Mouse (Mus musculus) liver, adult 2 months (tissue): ENCODE measurements around the gene B3galnt1. TPM values are rescaled to one million over a fixed set of nuclear protein-coding genes. Genes with fewer than 3 reads are reported as not detected.
"Not testable (repeated sequence)": the region's sequence is repeated elsewhere in the genome, so short reads cannot be mapped to it uniquely, and the experiment has no call there.

Source experiments
- DNase-seq: peaks from one replicate; pipeline ENCODE4 v3.0.0-alpha.2; 2011; ENCODE audit warnings: low read depth, low spot score; ENCODE audit errors: extremely low read depth
- H3K27ac ChIP-seq: fragments of 200-500 bp; replicated peaks from 2 replicates; pipeline ENCODE4 v1.5.1; 2012; ENCODE audit warnings: low read depth, mild to moderate bottlenecking, control low read depth, inconsistent platforms, low read length; ENCODE audit not compliant: insufficient read depth
- H3K27me3 ChIP-seq: fragments of 200-500 bp; 2 replicates; pipeline ENCODE4 v1.6.1; 2012; ENCODE audit warnings: mild to moderate bottlenecking, moderate library complexity, low read length, inconsistent platforms; ENCODE audit not compliant: control insufficient read depth, insufficient read depth
- H3K36me3 ChIP-seq: fragments of 200-500 bp; 2 replicates; pipeline ENCODE4 v1.6.1; 2012; ENCODE audit warnings: low read length, inconsistent platforms; ENCODE audit not compliant: control insufficient read depth, insufficient read depth
- H3K4me1 ChIP-seq: fragments of 200-500 bp; 2 replicates; pipeline ENCODE4 v1.6.1; 2011; ENCODE audit warnings: low read length; ENCODE audit not compliant: control insufficient read depth, insufficient read depth
- H3K4me3 ChIP-seq: fragments of 200-500 bp; 2 replicates; pipeline ENCODE4 v1.5.1; 2011; ENCODE audit warnings: low read depth, mild to moderate bottlenecking, control low read depth, low read length, moderate library complexity; ENCODE audit not compliant: insufficient read depth
- H3K79me2 ChIP-seq: fragments of 200-500 bp; 2 replicates; pipeline ENCODE4 v1.6.1; 2012; ENCODE audit warnings: inconsistent platforms, mild to moderate bottlenecking, low read length, moderate library complexity; ENCODE audit not compliant: control insufficient read depth, insufficient read depth
- H3K9ac ChIP-seq: fragments of 200-500 bp; 2 replicates; pipeline ENCODE4 v1.6.1; 2012; ENCODE audit warnings: low read depth, mild to moderate bottlenecking, control low read depth, inconsistent platforms, low read length
- CTCF ChIP-seq: fragments of 200-500 bp; IDR thresholded peaks from 2 replicates; pipeline ENCODE4 v1.5.1; 2011; ENCODE audit warnings: low read depth, low read length, control low read depth
- POLR2A ChIP-seq: fragments of 200-500 bp; IDR thresholded peaks from 2 replicates; pipeline ENCODE4 v1.6.1; 2011; ENCODE audit warnings: low read length, control low read depth; ENCODE audit not compliant: insufficient read depth; ENCODE audit errors: extremely low read depth
- WGBS: fragments of 180-500 bp; shearing (Covaris S2); methylation state at CpG from one replicate; pipeline ENCODE4 v1.1.7; 2018; 5-methylcytosine and 5-hydroxymethylcytosine counted together
- polyA plus RNA-seq: library from polyadenylated mRNA; depleted of rRNA; stranded (reverse); fragments of >200 nt; gene quantifications from 2 replicates; pipeline ENCODE4 v1.2.3, GENCODE M21; 2012
- total RNA-seq: library from RNA; depleted of rRNA; stranded (reverse); fragments of >200 nt; gene quantifications from 2 replicates; pipeline ENCODE4 v1.2.3, GENCODE M21; 2014

B3galnt1 gene
- total and polyA plus RNA-seq, 2 experiments, result 0.57 to 1.3 TPM

DNA sequence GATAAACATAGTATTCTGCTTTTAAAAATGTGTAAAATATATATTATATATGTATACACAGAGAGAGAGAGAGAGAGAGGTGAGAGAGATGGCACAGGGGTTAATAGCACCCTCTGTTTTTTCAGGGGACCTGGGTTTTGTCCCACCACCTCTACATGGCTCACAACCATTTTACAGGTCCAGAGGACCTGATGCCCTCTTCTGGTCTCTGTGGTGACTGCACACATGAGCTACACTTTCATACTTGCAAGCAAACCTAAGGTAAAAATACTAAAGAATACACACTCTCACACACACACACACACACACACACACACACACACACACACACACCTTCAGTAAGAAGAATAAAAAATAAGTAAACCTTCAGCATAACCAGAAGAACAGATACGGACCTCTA, 20.0 kb downstream of the B3galnt1 start:
- H3K36me3 ChIP-seq, result no peaks in the 10 kb centered on the region
- no peaks in the 10 kb centered on the region for H3K79me2 ChIP-seq
- WGBS, result 94% methylated on average over 1 of the region's 1 CpGs
- no peak overlapping the region for H3K4me3 ChIP-seq
- DNase-seq, result no peak
- no peak overlapping the region for H3K9ac ChIP-seq
- H3K27me3 ChIP-seq, result no peaks in the 10 kb centered on the region
- TF ChIP-seq CTCF (peak; percentile 31; the same call in 1 of the 2 replicates), POLR2A (no peak)
- no peak overlapping the region for H3K27ac ChIP-seq
- no peaks in the 10 kb centered on the region for H3K4me1 ChIP-seq

DNA sequence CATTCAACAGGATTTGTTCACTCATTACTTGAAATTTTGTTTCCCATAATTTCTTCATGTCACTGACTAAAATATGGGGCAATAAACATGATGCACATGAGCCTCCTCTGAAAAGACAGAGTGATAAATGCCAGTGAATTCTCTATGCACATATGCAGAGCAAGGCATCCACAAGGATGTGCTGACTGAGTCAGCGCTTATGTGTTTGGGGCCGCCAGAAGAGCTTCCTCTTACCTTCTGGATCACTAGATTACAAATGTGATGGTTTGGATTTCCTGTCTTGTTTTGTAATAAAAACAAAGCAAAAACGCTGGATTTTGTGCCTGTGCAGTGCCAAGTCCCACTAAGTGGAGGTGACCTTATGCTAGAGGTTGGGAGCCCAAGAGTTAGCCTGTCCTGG, 22.0 kb downstream of the B3galnt1 start:
- TF ChIP-seq CTCF (no peak), POLR2A (no peak)
- no peak for DNase-seq
- WGBS, result 75% methylated on average over 3 of the region's 3 CpGs
- Histone ChIP-seq H3K4me1 (no peaks in the 10 kb centered on the region), H3K27me3 (no peaks in the 10 kb centered on the region), H3K4me3 (no peak overlapping the region), H3K9ac (no peak overlapping the region), H3K79me2 (no peaks in the 10 kb centered on the region), H3K36me3 (no peaks in the 10 kb centered on the region), H3K27ac (no peak overlapping the region)

DNA sequence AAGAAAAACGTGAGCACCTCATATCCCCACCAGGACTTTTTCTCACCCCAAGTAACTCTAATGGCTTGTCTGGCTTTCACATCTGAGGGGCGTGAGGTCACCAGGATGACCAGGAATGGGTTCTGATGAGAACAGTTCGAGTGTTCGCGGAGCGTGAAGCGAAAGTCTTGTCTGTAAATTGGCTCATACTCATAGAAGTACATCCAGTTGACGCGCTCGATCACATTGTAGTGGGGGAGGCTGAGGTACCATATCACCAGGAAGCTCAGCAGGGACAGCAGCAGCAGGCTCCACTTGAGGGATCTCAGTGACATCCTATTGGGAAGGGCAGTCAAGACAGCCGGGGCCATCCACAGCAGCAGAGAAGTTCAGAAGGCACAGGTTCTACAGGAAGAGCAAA, 23.2 kb downstream of the B3galnt1 start:
- Histone ChIP-seq H3K79me2 (no peaks in the 10 kb centered on the region), H3K36me3 (no peaks in the 10 kb centered on the region), H3K27ac (no peak overlapping the region), H3K4me3 (no peak overlapping the region), H3K9ac (no peak overlapping the region), H3K27me3 (no peaks in the 10 kb centered on the region), H3K4me1 (no peaks in the 10 kb centered on the region)
- TF ChIP-seq POLR2A (no peak), CTCF (no peak)
- 94% methylated on average over 11 of the region's 11 CpGs for whole genome bisulfite sequencing
- DNase-seq, result no peak

DNA sequence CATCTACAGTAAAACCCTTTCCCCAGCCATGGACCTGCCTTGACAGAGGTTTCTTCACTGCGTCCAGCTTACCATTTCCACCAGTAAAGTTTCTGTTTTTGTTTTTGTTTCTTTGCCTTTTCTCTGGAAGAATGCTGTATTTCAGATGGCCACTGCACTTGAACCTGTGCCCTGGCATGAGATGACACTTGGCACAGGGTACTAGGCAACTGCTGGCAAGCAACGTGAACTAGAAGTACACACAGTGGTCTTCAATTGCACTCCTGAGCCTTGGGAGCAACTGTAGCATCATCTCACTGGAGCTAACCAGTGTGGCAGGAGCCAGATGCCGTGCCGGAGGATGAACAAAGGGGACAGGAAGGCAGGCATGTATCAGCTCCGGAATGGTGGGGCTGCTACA, 26.2 kb downstream of the B3galnt1 start:
- no peak overlapping the region for H3K9ac ChIP-seq
- H3K4me1 ChIP-seq, result no peaks in the 10 kb centered on the region
- 79% methylated on average over 5 of the region's 5 CpGs for WGBS
- H3K27me3 ChIP-seq, result no peaks in the 10 kb centered on the region
- no peaks in the 10 kb centered on the region for H3K79me2 ChIP-seq
- TF ChIP-seq CTCF, result no peak
- TF ChIP-seq POLR2A, result no peak
- no peak overlapping the region for H3K27ac ChIP-seq
- no peak overlapping the region for H3K4me3 ChIP-seq
- peak; percentile 30 for DNase-seq
- H3K36me3 ChIP-seq, result no peaks in the 10 kb centered on the region

DNA sequence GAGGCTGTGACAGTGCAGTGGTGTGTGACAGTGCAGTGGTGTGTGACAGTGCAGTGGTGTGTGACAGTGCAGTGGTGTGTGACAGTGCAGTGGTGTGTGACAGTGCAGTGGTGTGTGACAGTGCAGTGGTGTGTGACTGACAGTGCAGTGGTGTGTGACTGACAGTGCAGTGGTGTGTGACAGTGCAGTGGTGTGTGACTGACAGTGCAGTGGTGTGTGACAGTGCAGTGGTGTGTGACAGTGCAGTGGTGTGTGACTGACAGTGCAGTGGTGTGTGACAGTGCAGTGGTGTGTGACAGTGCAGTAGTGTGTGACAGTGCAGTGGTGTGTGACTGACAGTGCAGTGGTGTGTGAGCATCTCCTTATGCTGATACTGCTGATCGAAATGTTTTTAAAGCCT, 33.2 kb downstream of the B3galnt1 start:
- H3K4me3 ChIP-seq, H3K9ac ChIP-seq, H3K27me3 ChIP-seq, H3K27ac ChIP-seq, H3K36me3 ChIP-seq, DNase-seq, H3K4me1 ChIP-seq, H3K79me2 ChIP-seq: not testable (repeated sequence)
- WGBS, result 97% methylated on average over 1 of the region's 1 CpGs

DNA sequence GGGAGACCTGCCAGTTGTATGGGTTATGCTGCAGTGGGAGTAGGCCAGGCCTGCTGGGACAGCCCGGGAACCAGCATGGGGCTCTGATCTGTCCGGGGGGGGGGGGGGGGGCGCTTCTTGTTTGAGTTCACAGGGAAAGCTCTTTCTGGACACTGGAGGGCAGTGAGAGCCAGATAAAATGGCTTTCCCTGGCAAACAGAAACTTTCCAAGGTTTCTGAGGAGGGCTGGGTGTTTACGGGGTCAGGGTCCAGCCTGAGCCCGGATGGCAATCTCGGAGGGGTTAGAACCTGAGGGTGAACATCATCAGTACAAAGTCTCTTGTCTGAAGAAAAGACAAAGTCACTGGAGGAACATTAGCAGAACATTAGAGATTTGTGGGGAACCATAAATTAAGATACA, 35.4 kb downstream of the B3galnt1 start:
- Histone ChIP-seq H3K4me1 (no peaks in the 10 kb centered on the region; the same call in 1 of the 2 replicates), H3K4me3 (no peak overlapping the region), H3K27ac (no peak overlapping the region), H3K36me3 (no peaks in the 10 kb centered on the region), H3K79me2 (no peaks in the 10 kb centered on the region), H3K9ac (no peak overlapping the region), H3K27me3 (no peaks in the 10 kb centered on the region)
- TF ChIP-seq POLR2A (no peak), CTCF (no peak)
- 29% methylated on average over 6 of the region's 6 CpGs for WGBS
- DNase-seq, result peak; percentile 48
